Mouse (Mus musculus) CH12.LX (cell line): Measurements from ENCODE around the gene Fn1.

Experiments
- CTCF ChIP-seq, 2 experiments: IDR thresholded peaks in 1 of 2; conservative IDR thresholded peaks in 1 of 2; 2 replicates each; pipeline ENCODE4 v1.5.1; 2011 to 2012; ENCODE audit warnings: low read depth in 2 of 2, low read length in 2 of 2, improper control_type of control experiment in 1 of 2, inconsistent platforms in 1 of 2, mild to moderate bottlenecking in 1 of 2, moderate library complexity in 1 of 2
- EP300 ChIP-seq: IDR thresholded peaks from 2 replicates; pipeline ENCODE4 v1.6.1; 2011; ENCODE audit warnings: low read length, improper control_type of control experiment
- POLR2A ChIP-seq: IDR thresholded peaks from 2 replicates; pipeline ENCODE4 v1.6.1; 2011; ENCODE audit warnings: low read depth, mild to moderate bottlenecking, improper control_type of control experiment, low read length
- RAD21 ChIP-seq: IDR thresholded peaks from 2 replicates; pipeline ENCODE4 v1.6.1; 2011; ENCODE audit warnings: low read depth, mild to moderate bottlenecking, low read length, improper control_type of control experiment, moderate library complexity
- SMC3 ChIP-seq: IDR thresholded peaks from 2 replicates; pipeline ENCODE4 v1.6.1; 2011; ENCODE audit warnings: low read depth, low read length, improper control_type of control experiment

GRCm38 (mm10) chr1:71606600-71607325 is 46.2 kb downstream of the Fn1 start:
- TF ChIP-seq POLR2A (no peak), RAD21 (no peak), CTCF (conservative IDR thresholded peaks at IDR 0.05 in 1 of 2, IDR thresholded peaks at IDR 0.05 in 1 of 2; ENCODE audit: low read depth in 2 of 2, low read length in 2 of 2) (no peak), SMC3 (no peak), EP300 (no peak)
